Mouse (Mus musculus) limb, embryonic 12.5 days (tissue): ENCODE results near the gene Glt8d1. TPM values are rescaled to one million over a fixed set of nuclear protein-coding genes. Genes with fewer than 3 reads are reported as not detected.

Experiments
- polyA plus RNA-seq: library from polyadenylated mRNA; unstranded; fragments of >200 nt; fragmentation: Nextera tagmentation; extraction: Ambion mirVana; gene quantifications from 2 replicates; pipeline ENCODE4 v1.2.1, GENCODE M21; 2016

The Glt8d1 gene
- polyA plus RNA-seq, 1 experiment from 2014 or later, result 54.7 TPM

Other genes starting within 250 kb of the Glt8d1 start
- gene Tmem110, start 175.8 kb upstream of the Glt8d1 start, polyA plus RNA-seq, result 38.8 and 41.5 TPM in 2 replicates
- gene Mustn1, start 122.2 kb upstream of the Glt8d1 start, polyA plus RNA-seq, result 5.9 and 6.8 TPM in 2 replicates
- gene Itih4, start 114.9 kb upstream of the Glt8d1 start, polyA plus RNA-seq, result 0.10 TPM in 1 of 2 replicates, not detected in the other
- 0.09 TPM in 1 of 2 replicates, not detected in the other for gene Itih3, start 77.6 kb upstream of the Glt8d1 start, polyA plus RNA-seq
- gene Itih1, start 58.1 kb upstream of the Glt8d1 start, polyA plus RNA-seq, result 0.06 TPM in 1 of 2 replicates, not detected in the other
- gene Nek4, start 50.0 kb upstream of the Glt8d1 start, polyA plus RNA-seq, result 17.2 and 18.8 TPM in 2 replicates
- gene Spcs1, start 272 bp downstream of the Glt8d1 start, polyA plus RNA-seq, result 322 and 342 TPM in 2 replicates
- gene Pbrm1, start 17.7 kb downstream of the Glt8d1 start, polyA plus RNA-seq, result 183 and 189 TPM in 2 replicates
- 110 and 117 TPM in 2 replicates for gene Gnl3, start 17.8 kb downstream of the Glt8d1 start, polyA plus RNA-seq
- gene Smim4, start 127.6 kb downstream of the Glt8d1 start, polyA plus RNA-seq, result 59.6 and 65.7 TPM in 2 replicates
- gene Nt5dc2, start 129.7 kb downstream of the Glt8d1 start, polyA plus RNA-seq, result 485 and 500 TPM in 2 replicates
- 14.9 and 18.0 TPM in 2 replicates for gene Stab1, start 167.2 kb downstream of the Glt8d1 start, polyA plus RNA-seq
- 140 and 161 TPM in 2 replicates for gene Tnnc1, start 206.9 kb downstream of the Glt8d1 start, polyA plus RNA-seq
- gene Nisch, start 215.5 kb downstream of the Glt8d1 start, polyA plus RNA-seq, result 507 and 522 TPM in 2 replicates
- gene Sema3g, start 216.5 kb downstream of the Glt8d1 start, polyA plus RNA-seq, result 0.58 and 0.84 TPM in 2 replicates
- gene Phf7, start 249.9 kb downstream of the Glt8d1 start, polyA plus RNA-seq, result 13.5 and 14.1 TPM in 2 replicates